Mouse (Mus musculus): ENCODE measurements around the gene Phf23. TPM values are rescaled to one million over a fixed set of nuclear protein-coding genes. Genes with fewer than 3 reads are reported as not detected.
A peak's percentile ranks its signal among the peaks of the same experiment; 100 is the strongest.

Phf23 gene
- polyA plus RNA-seq, 1 experiment from 2014 or later, result 96.5 TPM

DNA sequence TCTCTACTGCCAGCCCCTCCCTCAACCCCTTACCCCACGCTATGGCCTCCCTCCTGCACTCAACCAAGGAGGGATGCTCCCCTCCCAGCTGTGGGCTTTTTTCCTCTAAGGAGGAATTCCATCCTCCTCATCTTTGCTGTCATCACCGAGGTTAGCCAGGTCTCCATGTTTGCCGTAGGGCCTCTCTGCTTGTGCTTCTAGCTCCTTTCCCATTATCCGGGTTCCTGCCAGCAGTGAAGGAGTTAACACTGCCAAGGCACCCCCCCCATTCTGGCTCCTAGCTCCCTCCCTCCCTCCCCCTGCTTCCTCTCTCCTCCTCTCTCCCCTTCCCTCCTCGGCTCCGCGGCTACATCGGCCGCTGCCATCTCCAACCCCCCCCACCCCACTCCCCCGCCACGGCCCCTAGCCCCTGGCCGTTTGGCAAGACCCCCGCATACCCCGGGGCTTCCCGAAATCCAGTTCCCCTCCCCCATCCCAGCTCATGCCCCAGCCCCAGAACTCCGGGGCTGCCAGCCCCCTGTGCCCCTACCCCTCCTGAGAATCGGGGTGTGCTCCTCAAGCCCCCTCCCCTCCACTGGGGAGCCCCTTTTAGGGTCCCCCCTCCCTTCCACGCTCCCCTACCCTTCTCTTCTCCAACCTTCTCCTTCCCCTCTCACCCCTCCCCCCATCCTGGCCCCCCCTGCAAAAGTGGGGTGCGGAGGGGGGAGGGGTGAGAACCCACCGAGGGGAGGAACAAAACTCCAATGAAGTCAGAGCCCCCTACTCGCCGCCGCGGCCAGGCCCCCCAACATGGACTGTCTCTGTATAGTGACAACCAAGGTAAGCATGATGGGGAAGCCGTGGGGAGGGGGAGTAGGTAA, 22.8 kb downstream of the Phf23 start:
- peaks cover 71% of the 10 kb centered on the region for H3K4me1 ChIP-seq
- peak overlapping the region; percentile 94 for H3K9ac ChIP-seq (replicated peaks)
- H3K27ac ChIP-seq (replicated peaks), result peak overlapping the region; percentile 94
- H3K9me3 ChIP-seq, result no peaks in the 10 kb centered on the region
- ATAC-seq (ENCODE audit: low FRiP score, low read depth), result no peak
- peak overlapping the region; percentile 72 for H3K4me3 ChIP-seq
- peak overlapping the region; percentile 91 for H3K4me2 ChIP-seq (replicated peaks)
- peaks cover 5% of the 10 kb centered on the region for H3K36me3 ChIP-seq
- H3K27me3 ChIP-seq, result no peaks in the 10 kb centered on the region
- under 1% methylated on average over 24 of the region's 25 CpGs for WGBS

DNA sequence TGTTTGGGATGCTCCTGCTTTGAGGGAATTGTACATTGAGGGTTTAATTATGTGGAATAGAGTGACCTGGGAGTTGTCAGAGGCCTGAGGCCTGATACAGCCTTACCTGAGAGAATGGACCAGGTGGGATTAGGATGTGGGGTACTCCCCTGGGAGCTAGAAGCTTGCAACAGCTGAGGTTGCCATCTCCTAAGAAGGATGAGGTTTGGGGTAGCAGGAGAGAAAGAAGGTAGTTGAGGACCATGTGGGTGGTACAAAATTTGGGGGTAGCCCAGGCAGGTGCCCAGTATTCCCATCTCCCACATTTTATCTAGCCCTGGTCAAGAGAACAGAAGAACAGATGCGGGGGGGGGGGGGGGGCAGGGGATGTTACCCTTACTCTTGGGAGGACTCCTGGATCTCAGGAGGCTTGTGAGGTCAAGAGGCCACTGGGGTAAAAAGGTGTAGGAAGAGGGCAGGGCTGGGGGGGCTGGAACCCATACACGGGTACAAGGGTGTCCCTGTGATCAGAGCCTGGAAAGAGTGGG, 24.0 kb downstream of the Phf23 start:
- Histone ChIP-seq H3K4me2 (replicated peaks) (peak overlapping the region; percentile 91), H3K36me3 (no peaks in the 10 kb centered on the region), H3K4me3 (peak overlapping the region; percentile 72), H3K4me1 (peaks cover 73% of the 10 kb centered on the region), H3K9me3 (no peaks in the 10 kb centered on the region), H3K9ac (replicated peaks) (peak overlapping the region; percentile 94), H3K27ac (replicated peaks) (peak overlapping the region; percentile 94), H3K27me3 (no peaks in the 10 kb centered on the region)
- 0% methylated on average over 1 of the region's 2 CpGs for WGBS
- no peak for ATAC-seq (ENCODE audit: low FRiP score, low read depth)

DNA sequence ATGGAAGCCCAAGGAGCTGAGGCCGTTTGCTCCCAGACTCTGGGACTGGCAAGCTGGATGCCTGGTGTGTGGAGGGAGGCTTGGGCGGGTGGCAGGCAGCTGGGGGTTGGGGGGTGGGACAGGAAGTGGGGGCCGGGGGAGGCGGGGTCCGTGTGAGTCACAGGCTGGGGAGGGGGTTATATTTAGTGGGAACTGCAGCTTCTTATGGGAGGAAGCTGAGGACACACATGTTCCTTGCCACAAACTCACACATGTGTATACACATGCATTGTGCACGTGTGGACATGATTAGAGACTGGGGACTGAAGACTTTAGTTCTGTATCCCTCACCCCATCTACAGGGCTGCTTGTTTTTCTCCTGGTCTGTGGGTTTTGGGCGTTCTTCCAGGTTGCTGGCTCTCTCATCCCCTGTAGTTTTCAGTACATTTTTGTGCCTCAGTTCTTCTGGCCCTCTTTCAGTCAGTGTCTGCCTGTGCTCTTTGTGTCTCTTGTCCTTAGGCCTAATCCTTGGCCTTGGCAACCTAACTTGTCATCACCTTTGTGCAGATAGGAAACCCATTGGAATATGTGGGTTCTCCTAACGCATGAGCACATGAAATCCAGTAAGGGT, 24.6 kb downstream of the Phf23 start:
- H3K4me3 ChIP-seq, result peak overlapping the region; percentile 72
- H3K27me3 ChIP-seq, result no peaks in the 10 kb centered on the region
- peak overlapping the region; percentile 94 for H3K9ac ChIP-seq (replicated peaks)
- H3K36me3 ChIP-seq, result no peaks in the 10 kb centered on the region
- WGBS, result 6% methylated on average over 8 of the region's 8 CpGs
- H3K27ac ChIP-seq (replicated peaks), result peak overlapping the region; percentile 94
- H3K4me1 ChIP-seq, result peaks cover 73% of the 10 kb centered on the region
- no peak for ATAC-seq (ENCODE audit: low FRiP score, low read depth)
- peak overlapping the region; percentile 91 for H3K4me2 ChIP-seq (replicated peaks)
- H3K9me3 ChIP-seq, result no peaks in the 10 kb centered on the region

DNA sequence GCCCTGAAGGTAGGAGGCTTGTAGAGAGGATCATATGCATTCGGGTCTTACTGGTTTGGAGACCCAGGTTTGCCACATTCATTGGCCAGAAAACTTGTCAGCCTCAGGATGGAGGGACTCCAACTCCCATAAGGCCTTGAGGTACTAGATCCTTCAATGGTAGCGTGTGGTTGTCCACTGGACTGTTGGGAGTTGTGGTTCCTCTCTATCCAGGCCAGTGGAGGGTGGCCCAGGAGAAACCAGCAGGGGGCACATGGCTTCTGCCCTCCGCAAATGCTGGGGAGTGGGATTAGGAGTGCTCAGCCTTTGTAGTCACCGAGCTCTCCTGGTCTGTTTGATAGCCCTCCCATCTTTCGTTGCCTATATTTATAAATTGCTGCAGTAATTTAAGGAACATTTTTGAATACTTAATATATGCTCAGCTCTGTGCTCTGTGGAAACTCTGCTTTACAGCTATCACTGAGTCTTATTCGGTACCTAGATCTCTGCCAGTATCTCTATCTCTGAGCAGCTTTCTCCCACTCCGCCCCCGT, 25.2 kb downstream of the Phf23 start:
- H3K9me3 ChIP-seq, result no peaks in the 10 kb centered on the region
- peak; percentile 76 for ATAC-seq (ENCODE audit: low FRiP score, low read depth)
- peak overlapping the region; percentile 43; the same call in 1 of the 2 replicates for H3K9ac ChIP-seq (replicated peaks)
- H3K4me1 ChIP-seq, result peaks cover 74% of the 10 kb centered on the region
- peak overlapping the region; percentile 91 for H3K4me2 ChIP-seq (replicated peaks)
- 0% methylated on average over 8 of the region's 8 CpGs for WGBS
- peak overlapping the region; percentile 94 for H3K27ac ChIP-seq (replicated peaks)
- H3K4me3 ChIP-seq, result peak overlapping the region; percentile 72
- H3K36me3 ChIP-seq, result no peaks in the 10 kb centered on the region
- no peaks in the 10 kb centered on the region for H3K27me3 ChIP-seq

DNA sequence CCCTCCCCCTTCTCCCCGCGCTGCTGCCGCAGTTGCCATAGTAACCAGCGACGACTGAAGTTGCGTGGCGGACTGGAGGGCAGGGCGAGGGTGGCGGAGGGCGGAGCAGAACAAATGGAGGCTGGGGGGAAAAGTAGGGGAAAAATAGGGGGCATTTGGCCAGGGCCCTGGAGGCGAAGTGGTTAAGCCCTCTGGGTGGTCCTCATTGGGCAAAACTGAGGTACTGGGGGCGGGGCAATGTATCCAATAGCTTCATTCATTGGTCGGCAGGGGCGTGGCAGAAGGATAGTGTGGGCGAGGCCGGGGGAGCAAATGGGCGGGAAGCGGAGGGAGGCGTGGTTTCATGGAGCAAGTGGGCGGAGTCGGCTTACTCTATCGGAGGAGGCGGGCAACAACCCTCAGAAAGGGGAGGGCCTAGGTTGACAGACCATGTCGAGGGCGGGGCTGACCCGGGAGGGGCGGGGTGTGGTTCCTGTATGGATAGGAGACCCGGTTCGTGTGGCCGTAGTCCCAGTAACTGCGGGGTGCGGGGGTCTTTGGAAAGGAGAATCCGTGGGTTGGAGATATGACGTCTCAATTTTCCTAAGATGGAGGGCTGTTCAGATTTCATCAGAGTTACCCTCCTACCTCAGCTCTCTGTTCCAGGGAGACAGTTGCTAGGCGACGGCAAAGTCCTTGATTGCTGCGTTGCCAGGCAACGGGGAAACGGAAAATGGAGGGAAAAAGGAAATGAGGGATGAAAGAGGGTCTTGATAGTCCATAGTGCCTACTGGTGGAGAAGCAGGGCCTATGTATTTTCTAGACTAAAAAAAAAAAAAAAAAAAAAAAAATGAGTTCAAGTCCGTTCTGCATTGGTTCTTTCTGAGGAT, 25.9 kb downstream of the Phf23 start:
- ATAC-seq (ENCODE audit: low FRiP score, low read depth), result peak; percentile 64
- Histone ChIP-seq H3K27ac (replicated peaks) (peak overlapping the region; percentile 94), H3K4me2 (replicated peaks) (peak overlapping the region; percentile 91), H3K9ac (replicated peaks) (peak overlapping the region; percentile 43; the same call in 1 of the 2 replicates), H3K36me3 (no peaks in the 10 kb centered on the region), H3K4me3 (peak overlapping the region; percentile 72), H3K9me3 (no peaks in the 10 kb centered on the region), H3K27me3 (no peaks in the 10 kb centered on the region), H3K4me1 (peaks cover 81% of the 10 kb centered on the region)
- WGBS, result 1% methylated on average over 35 of the region's 40 CpGs

DNA sequence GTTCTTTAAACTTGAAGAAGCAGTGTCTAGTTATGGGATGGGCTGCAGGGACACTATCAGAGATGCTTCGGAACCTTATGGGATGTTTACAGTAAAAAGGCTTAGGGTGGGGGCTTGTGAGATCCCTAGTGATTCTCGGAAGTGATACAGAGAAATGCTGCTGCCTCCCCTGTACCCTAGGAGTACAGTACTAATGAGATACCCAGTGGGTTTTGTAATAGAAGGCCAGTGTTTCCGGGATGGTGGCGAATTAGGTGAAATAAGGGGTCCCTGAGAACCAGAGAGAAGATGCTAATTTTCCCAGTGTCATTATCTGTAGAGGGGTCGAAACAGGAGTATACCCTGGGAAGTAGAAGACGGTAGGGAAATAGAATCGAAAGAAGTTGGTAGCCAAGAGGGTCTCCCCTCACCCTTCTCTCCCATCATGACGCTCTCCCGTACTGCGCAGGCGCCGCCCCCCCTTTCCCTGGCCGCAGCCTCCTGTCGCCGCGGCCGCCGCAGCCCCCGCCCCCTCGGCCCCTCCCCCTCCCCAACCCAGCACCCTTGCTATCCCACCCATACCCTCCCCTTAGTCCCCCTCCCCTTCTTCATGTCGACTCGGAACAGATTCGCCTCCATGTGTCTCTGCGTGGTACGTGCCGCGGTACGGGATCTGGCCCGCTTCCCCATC, 28.0 kb downstream of the Phf23 start:
- peak overlapping the region; percentile 70 for H3K27ac ChIP-seq (replicated peaks)
- no peak for ATAC-seq (ENCODE audit: low FRiP score, low read depth)
- peak overlapping the region; percentile 43 for H3K4me3 ChIP-seq
- no peaks in the 10 kb centered on the region for H3K36me3 ChIP-seq
- no peaks in the 10 kb centered on the region for H3K27me3 ChIP-seq
- no peaks in the 10 kb centered on the region for H3K9me3 ChIP-seq
- H3K4me2 ChIP-seq (replicated peaks), result peak overlapping the region; percentile 66
- H3K4me1 ChIP-seq, result peaks cover 85% of the 10 kb centered on the region
- WGBS, result 7% methylated on average over 22 of the region's 29 CpGs
- H3K9ac ChIP-seq (replicated peaks), result peak overlapping the region; percentile 50

DNA sequence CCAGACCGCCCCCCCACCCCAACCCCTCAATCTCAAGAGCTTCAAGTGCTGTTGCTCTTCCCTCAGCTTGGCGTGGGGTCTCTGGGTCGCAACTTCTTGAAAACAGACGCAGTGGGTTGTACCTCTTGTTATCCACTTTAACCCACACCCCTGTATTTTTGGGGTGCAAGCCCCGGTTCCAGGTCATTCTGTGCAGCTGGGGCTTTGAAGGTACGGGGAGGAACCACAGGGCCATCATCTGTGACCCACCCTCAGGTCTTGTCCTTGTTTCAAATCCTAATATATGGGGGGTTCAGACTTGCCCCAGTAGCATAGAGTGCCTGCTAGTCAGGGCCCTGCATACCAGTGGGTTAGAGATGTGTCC, 28.6 kb downstream of the Phf23 start:
- Histone ChIP-seq H3K9me3 (no peaks in the 10 kb centered on the region), H3K4me1 (peaks cover 83% of the 10 kb centered on the region), H3K4me3 (peak overlapping the region; percentile 43), H3K4me2 (replicated peaks) (peak overlapping the region; percentile 66), H3K27ac (replicated peaks) (peak overlapping the region; percentile 70), H3K9ac (replicated peaks) (peak overlapping the region; percentile 50), H3K27me3 (no peaks in the 10 kb centered on the region), H3K36me3 (no peaks in the 10 kb centered on the region)
- ATAC-seq (ENCODE audit: low FRiP score, low read depth), result no peak
- WGBS, result 16% methylated on average over 6 of the region's 6 CpGs

DNA sequence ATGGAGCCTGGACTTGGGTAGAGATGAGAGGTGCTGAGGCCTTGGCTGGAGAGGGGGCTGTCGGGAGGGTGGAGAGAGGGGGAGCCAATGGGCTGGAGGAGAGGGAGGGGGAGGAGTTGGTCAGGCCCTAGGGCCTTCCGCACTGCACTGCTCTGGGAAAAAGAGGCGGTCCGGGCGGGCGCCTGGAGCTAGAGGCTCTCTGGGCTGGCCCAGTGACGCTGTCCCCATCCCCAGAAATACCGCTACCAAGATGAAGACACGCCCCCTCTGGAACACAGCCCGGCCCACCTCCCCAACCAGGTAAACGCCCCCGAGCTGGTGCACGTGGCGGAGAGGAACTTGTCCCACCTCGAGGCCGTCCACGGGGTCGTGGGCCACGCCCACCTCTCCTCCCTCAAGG, 31.1 kb downstream of the Phf23 start:
- ATAC-seq (ENCODE audit: low FRiP score, low read depth), result no peak; the same call in 1 of the 2 replicates
- Histone ChIP-seq H3K9ac (replicated peaks) (peak overlapping the region; percentile 54), H3K27ac (replicated peaks) (peak overlapping the region; percentile 97), H3K36me3 (peaks cover 10% of the 10 kb centered on the region), H3K4me2 (replicated peaks) (peak overlapping the region; percentile 68), H3K4me1 (peaks cover 85% of the 10 kb centered on the region), H3K4me3 (peak overlapping the region; percentile 41), H3K27me3 (no peaks in the 10 kb centered on the region), H3K9me3 (no peaks in the 10 kb centered on the region)
- 3% methylated on average over 19 of the region's 19 CpGs for WGBS

DNA sequence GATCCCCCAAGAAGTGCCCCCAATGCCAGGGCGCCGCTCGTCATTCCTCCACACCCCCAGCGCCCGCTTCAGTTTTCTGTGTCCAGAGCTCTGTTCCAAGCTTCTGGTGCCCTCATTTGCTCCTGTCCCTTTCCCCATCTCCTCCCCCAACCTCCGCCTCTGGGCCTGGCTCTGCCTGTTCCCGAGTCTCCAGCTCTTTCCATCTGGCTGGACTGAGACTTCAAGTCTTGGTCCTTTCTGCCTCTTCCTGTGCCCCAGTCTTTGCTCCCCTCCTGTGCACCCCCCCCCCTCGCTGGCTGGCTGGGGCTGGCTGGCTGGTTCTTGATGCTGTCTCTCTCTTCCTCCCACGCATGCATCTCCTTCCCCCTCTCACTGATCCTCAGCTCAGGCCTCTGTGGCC, 31.8 kb downstream of the Phf23 start:
- Histone ChIP-seq H3K36me3 (peaks cover 17% of the 10 kb centered on the region), H3K9me3 (no peaks in the 10 kb centered on the region), H3K27ac (replicated peaks) (peak overlapping the region; percentile 97), H3K4me3 (peak overlapping the region; percentile 41), H3K4me2 (replicated peaks) (peak overlapping the region; percentile 68), H3K9ac (replicated peaks) (peak overlapping the region; percentile 54; the same call in 1 of the 2 replicates), H3K4me1 (peaks cover 80% of the 10 kb centered on the region), H3K27me3 (no peaks in the 10 kb centered on the region)
- no peak for ATAC-seq (ENCODE audit: low FRiP score, low read depth)
- WGBS, result 34% methylated on average over 9 of the region's 9 CpGs

DNA sequence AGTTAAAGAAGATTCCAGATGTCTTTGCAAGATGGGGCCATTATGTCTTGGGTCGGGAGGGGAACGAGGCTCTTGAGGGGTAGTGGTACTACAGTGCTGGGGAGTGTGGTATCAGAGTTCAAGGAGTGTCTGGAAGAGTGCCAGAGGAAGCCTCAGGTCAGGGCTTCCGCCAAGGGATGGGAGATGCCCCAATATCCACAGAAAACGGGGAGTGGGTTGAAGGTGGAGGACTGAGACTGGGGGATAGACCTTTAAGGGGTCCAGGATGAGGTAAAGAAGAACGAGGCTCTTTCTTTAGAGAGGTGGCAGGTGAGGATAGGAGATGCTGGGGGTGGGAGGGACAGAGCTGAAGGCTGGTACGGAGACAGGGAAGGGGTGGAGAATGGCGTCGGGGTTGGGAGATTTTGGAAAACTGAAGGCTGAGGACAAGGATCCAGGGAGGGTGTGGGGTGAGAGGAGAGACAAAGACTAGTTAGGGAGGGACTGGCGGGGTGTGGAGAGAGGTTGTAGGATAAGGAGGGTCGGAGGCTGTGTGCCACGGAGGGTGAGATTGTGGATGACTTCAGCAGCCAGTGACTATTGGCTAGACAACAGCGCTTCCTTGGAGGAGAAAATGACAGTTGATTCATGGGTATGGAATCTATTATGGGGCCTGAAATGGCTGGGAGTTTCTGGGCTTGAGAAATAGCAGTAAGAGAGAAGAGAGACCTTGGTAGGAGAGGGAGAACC, 33.0 kb downstream of the Phf23 start:
- H3K9ac ChIP-seq (replicated peaks), result peak overlapping the region; percentile 54
- H3K4me3 ChIP-seq, result peak overlapping the region; percentile 41
- H3K4me1 ChIP-seq, result peaks cover 69% of the 10 kb centered on the region
- 25% methylated on average over 12 of the region's 12 CpGs for WGBS
- H3K36me3 ChIP-seq, result peaks cover 26% of the 10 kb centered on the region
- peak overlapping the region; percentile 68 for H3K4me2 ChIP-seq (replicated peaks)
- no peaks in the 10 kb centered on the region for H3K27me3 ChIP-seq
- peak overlapping the region; percentile 97 for H3K27ac ChIP-seq (replicated peaks)
- H3K9me3 ChIP-seq, result no peaks in the 10 kb centered on the region
- peak; percentile 2; the same call in 1 of the 2 replicates for ATAC-seq (ENCODE audit: low FRiP score, low read depth)

Data from midbrain, embryonic 12.5 days (tissue).